Mouse (Mus musculus) forelimb bud, embryonic 11.5 days (tissue): ENCODE measurements around the gene Slc39a11.

Experiments
- DNase-seq: peaks from one replicate; pipeline ENCODE4 v3.0.0-alpha.2; 2012; ENCODE audit warnings: low read depth, low spot score

The Slc39a11 gene

DNA sequence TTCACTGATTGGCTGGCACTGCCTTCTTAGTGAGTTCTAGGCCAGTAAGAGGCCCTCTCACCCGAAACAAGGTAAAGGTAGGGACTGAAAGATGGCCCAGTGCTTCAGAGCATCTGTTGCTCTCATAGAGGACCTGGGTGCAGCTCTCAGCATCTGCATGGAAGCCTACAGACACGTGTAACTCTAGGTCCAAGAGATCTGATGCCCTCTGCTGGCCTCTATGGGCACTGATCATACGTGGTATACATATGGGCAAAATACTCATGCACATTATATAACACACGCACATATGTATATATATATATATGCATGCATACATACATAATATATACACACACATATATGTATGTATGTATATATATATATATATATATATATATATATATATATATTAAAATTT is 231.9 kb downstream of the Slc39a11 start:
- no peak for DNase-seq

DNA sequence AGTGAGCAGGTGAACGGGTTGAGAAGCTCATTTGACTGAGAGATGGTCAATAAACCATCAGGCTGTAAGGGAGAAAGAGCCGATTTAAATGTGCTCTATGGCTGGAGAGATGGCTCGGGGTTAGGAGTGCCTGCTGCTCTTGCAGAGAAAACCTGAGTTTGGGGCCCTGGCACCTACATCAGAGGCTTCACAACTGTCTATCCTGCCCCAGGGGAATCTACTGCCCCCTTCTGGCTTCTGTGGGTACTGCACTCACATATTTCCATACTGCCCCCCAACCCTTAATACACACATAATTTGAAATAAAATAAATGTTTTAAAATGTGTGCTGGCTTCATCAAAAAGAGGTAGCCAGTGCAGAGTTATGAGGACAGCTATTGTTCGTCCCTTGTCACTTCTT is 237.3 kb downstream of the Slc39a11 start:
- DNase-seq = no peak

DNA sequence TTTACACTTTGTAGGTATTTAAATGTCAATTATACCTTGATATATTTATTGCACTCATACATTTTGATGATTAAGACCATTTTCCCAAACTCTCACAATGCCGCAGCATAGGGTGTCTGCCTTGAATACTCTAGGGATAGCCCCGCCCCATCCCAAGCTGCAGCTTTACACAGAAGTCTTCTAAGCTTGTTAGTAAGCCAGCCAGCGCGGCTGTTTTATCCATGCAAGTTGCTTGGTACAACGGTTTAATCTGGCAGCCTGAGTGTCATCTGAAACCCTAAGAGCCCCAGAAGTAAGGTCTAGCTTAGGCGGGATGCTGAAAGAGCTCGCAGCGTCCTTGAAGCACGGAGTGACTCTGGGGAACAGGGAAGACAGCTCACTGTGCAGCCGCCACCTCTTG is 238.1 kb downstream of the Slc39a11 start:
- DNase-seq = no peak

DNA sequence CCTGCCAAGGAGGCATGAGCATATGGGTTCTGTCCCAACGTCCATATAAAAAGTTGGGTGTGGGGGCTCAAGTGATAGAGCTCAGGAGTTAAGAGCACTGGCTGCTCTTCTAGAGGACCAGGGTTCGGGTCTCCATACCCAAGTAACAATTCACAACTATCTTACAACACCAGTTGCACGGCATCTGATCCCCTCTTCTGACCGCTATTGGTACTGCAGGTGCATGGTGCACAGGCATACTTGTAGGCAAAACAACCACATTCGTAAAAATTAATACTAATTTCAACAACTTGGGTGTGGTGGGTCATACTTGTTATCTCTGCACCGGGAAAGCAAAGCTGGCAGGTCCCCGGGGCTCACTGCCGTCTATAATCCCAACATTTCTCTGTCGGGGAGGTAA is 240.8 kb downstream of the Slc39a11 start:
- DNase-seq = no peak

GRCm38 (mm10) chr11:113407474-113407873 is 242.4 kb downstream of the Slc39a11 start:
- no peak for DNase-seq

DNA sequence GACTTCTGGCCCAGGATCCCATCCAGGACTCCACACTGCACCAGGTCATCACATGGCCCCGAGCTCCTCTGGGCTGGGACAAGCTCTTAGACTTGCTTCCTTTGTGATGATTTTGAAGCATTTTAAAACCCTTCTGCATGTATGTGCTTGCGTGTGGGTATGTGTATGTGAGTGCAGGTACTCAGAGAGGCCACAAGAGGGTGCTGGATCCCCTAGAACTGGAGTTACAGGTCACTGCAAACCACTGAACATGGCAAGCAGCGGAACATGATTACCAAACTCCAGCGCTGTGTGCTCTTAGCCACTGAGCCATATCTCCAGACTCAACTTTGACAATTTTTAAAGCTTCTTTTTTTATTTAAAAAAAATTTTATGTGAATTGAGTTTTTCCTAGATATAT is 249.0 kb downstream of the Slc39a11 start:
- DNase-seq = no peak

DNA sequence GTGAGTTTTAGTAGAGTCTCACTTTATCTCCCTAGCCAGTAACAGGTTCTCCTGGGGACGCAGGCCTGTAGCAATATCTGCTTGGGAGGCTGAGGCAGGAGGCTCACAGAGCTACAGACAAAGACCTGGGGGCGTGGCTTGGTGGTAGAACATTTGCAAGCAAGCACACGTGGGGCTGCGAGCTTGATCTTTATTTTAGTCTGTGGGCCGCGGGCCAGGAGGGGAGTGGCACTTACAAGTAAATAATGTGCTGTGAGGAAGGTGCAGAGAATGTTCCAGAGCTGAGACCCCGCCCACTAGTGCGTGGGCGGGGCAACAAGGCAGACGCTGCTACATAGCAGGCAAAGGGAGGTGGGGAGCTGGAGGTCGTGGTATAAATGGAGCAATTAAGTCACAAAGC is 250.3 kb downstream of the Slc39a11 start:
- DNase-seq = no peak

DNA sequence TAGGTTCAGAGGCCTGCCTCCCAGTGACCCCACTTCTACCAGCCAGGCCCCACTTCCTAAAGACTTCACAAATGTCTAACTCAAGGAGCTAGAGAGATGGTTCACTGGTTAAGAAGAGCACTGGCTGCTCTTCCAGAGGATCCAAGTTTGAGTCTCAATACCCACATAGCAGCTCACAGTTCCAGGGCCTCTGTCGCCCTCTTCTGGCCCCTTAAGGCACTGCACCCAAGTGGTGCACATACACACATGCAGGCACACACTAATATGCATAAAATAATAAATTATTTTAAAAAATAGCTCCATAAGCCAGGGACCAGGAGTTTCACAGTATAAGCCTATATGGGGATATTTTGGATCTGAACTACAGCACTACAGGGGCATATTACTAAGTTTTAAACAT is 252.5 kb downstream of the Slc39a11 start:
- DNase-seq = no peak

DNA sequence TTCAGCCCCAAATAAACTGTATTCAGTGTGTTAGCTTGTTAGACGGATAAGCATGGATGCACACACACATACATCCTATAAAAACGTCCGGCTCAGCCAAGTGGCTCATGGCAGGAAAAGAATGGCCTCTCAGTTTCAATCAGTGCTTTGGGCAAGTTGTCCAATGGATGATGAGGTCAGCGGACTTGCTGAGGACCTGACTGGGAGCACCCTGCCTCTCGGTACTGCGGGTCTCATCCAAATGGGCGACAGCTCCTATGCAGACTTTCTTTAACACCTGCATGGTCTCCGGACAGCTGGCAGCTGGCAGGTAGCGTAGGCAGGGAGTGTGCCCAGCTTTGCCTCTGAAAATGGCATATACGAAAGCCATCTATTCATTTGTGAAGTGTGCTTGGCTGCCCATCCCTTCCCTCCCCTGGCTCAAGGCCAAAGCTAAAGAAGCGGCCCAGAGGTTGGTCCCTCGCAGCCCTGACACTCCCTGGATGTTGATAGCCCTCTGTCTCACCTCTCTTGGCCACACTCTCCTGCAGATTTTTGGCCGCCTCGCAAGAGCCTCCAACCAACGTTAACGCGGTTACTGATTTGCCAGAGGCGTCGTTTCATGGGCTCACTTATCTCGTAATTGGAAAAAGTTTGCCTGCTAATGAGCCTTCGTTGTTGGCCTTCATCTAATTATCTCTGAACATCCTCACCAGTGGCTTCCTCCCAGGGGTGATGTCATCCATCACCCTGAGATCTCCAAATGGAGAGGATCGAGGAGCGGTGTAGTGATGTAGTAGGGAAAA is 256.3 kb downstream of the Slc39a11 start:
- no peak for DNase-seq

DNA sequence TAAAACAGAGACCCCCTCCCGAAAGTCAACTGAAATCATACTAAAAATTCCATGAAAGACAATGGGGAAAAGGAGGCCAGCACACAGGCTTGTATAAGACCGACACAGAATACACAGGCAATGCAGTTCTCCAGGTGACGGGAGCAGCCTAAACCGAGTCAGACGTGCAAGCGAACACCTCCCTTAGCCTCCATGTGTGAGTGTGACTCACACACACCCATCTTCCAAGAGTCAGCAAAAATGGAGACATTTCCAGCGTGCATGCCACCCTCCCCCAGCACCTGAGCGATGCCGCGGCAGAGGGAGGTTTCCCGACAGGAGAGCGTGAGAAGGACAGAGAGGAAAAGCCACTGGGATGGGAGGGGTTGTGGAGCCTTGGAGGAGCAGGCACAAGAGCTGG is 258.2 kb downstream of the Slc39a11 start:
- no peak for DNase-seq

GRCm38 (mm10) chr11:113389637-113390036 is 260.2 kb downstream of the Slc39a11 start:
- peak; percentile 36 for DNase-seq

DNA sequence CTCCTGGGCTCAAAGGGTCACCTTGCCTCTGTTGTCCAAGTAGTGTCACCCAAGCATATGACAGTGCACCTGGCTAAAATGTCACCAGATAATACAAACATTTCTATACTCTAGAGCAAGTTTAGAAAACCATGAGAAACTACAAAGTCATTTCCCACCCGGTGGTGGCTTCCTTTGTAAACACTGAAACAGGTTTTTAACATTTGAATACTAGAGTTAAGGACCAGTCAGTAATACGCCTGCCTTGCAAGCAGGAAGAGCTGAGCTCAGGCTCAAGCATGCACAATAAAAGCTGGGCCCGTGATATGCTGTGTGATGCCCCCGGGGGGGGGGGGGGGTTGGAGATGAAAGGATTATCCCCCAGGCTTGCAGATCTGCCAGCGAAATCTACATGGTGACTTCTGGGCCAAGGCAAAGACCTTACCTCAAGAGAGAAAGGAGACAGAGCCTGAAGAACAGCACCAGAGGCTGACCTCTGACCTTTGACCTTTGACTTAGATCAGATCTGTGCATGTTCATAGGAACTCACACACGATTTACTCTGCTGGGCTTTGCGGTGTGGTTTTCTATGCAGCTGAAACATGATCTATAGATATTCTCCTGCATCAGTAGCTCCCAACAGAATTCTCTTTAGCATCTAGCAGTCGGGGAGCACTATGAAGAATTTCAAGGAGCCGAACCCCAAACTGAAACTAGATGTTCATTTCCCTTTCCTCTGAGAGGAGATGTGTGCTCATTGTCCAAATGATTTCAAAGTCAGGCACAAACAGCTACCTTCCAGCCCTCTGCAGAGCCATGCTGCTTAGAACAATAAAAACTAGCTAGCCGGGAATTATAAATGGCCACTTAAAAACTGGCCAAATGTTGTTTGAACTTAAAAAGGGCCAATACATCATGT is 267.0 kb downstream of the Slc39a11 start:
- DNase-seq = peak; percentile 53

DNA sequence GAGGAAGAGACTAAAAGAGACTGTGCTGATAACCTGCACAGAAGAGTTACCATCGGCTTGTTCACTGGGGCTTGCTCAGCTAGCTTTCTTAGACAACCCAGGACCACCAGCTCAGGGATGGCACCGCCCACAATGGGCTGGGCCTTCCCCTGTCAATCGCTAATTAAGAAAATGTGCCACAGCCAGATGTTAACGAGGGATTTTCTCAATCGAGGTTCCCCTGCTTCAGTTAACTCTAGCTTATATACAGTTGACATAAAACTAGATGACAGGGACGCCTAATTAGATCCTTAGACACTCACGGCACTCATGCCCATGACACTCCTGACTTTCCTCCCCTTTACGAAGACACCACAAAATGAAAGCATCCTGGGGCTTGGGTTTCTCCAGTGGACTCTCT is 268.3 kb downstream of the Slc39a11 start:
- no peak for DNase-seq

DNA sequence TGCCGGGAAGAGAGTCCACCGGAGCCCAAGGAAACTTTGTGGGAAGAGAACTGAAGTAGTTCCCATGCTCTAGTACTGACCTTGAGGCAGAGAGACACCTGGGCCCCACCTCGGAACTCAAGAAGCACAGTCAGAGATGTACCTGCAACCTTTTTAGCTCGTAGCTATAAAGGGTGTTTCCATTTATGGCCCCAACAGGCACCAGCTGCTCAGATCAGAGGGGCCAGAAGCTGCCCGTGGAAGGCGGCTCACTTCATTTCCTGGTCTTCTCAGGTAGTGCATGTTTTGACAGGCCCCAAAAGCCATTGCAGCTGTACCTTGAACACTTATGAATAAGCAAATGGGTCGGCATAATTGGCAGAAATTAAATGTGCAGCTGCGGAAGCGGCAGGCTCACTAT is 271.0 kb downstream of the Slc39a11 start:
- no peak for DNase-seq

GRCm38 (mm10) chr11:113376066-113376465 is 273.8 kb downstream of the Slc39a11 start:
- DNase-seq = no peak

GRCm38 (mm10) chr11:113373926-113374325 is 276.0 kb downstream of the Slc39a11 start:
- DNase-seq = no peak

GRCm38 (mm10) chr11:113373331-113373730 is 276.5 kb downstream of the Slc39a11 start:
- no peak for DNase-seq

GRCm38 (mm10) chr11:113368046-113368445 is 281.8 kb downstream of the Slc39a11 start:
- DNase-seq = no peak

- peak; percentile 29 for DNase-seq
These were observed 283.4 kb downstream of the Slc39a11 start for GRCm38 (mm10) chr11:113366257-113367030.

DNA sequence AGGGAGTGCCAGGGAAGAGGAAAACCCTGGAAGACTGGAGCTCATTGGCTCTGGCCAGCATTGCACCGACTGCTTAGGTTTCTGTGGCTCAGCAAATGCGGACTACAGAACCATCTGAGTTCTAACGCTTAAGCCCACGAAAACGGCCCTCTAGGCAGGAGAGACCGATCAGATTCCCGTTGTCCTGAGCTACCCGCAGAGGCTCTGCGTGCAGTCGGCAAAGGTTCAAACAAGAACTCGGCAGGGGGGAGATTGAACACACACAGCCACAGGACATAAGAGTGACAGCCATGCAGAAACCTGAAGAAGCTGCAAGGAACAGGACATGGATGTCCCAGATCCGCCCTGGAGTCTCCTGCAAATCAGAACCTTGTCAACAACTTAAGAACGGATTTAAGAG is 286.1 kb downstream of the Slc39a11 start:
- no peak for DNase-seq

- no peak for DNase-seq
These were observed 287.3 kb downstream of the Slc39a11 start for GRCm38 (mm10) chr11:113362617-113363016.
